Mouse (Mus musculus) liver, postnatal 0 days (tissue): Measurements from ENCODE around the gene Camsap2. TPM values are rescaled to one million over a fixed set of nuclear protein-coding genes. Genes with fewer than 3 reads are reported as not detected.

Experiments used
- ATAC-seq: fragments of 200-750 bp; cut with Nextera tagmentation; 2 replicates; pipeline ENCODE4 v1.8.0; 2017; ENCODE audit warnings: mild to moderate bottlenecking, moderate library complexity
- DNase-seq: peaks from one replicate; pipeline ENCODE4 v3.0.0-alpha.2; 2016
- H3K27ac ChIP-seq: fragments of 300-500 bp; sonication (generic); 2 replicates; pipeline ENCODE4 v1.5.1; 2014; ENCODE audit warnings: antibody characterized with exemption, moderate library complexity, mild to moderate bottlenecking, low read depth
- H3K27me3 ChIP-seq: fragments of 300-500 bp; sonication (generic); 2 replicates; pipeline ENCODE4 v1.6.1; 2014; ENCODE audit warnings: low read length, control low read depth, mixed read lengths; ENCODE audit not compliant: insufficient read depth
- H3K36me3 ChIP-seq: fragments of 300-500 bp; sonication (generic); replicated peaks from 2 replicates; pipeline ENCODE4 v1.6.1; 2014; ENCODE audit warnings: mild to moderate bottlenecking, control low read depth, low read length, moderate library complexity, mixed read lengths; ENCODE audit not compliant: insufficient read depth
- H3K4me1 ChIP-seq: fragments of 300-500 bp; sonication (generic); 2 replicates; pipeline ENCODE4 v1.6.1; 2014; ENCODE audit warnings: antibody characterized with exemption, mild to moderate bottlenecking, control low read depth; ENCODE audit not compliant: insufficient read depth
- H3K4me2 ChIP-seq: fragments of 300-500 bp; sonication (generic); 2 replicates; pipeline ENCODE4 v1.6.1; 2014; ENCODE audit warnings: low read depth, mild to moderate bottlenecking, low read length, moderate library complexity, mixed read lengths
- H3K4me3 ChIP-seq: fragments of 300-500 bp; sonication (generic); 2 replicates; pipeline ENCODE4 v1.5.1; 2014; ENCODE audit warnings: low read depth, low read length
- H3K9ac ChIP-seq: fragments of 300-500 bp; sonication (generic); replicated peaks from 2 replicates; pipeline ENCODE4 v1.6.1; 2014; ENCODE audit warnings: mild to moderate bottlenecking, moderate library complexity
- H3K9me3 ChIP-seq: fragments of 300-500 bp; sonication (generic); 2 replicates; pipeline ENCODE4 v1.6.1; 2016; ENCODE audit warnings: mild to moderate bottlenecking, control low read depth, low read length, mixed read lengths
- CTCF ChIP-seq: sonication (generic); IDR thresholded peaks from 2 replicates; pipeline ENCODE4 v1.5.1; 2016; ENCODE audit warnings: antibody characterized with exemption, low read depth
- EP300 ChIP-seq: IDR thresholded peaks from 2 replicates; pipeline ENCODE4 v1.6.1; 2016; ENCODE audit warnings: antibody characterized with exemption, low read depth, mild to moderate bottlenecking
- WGBS: fragments of 180-500 bp; shearing (Covaris S2); extraction: QIAGEN DNeasy Blood & Tissue Kit; methylation state at CpG from one replicate; pipeline ENCODE4 v1.1.7; 2014; ENCODE audit not compliant: insufficient replicate concordance; 5-methylcytosine and 5-hydroxymethylcytosine counted together
- polyA plus RNA-seq: library from polyadenylated mRNA; unstranded; fragments of >200 nt; fragmentation: Nextera tagmentation; extraction: Ambion mirVana; gene quantifications from 2 replicates; pipeline ENCODE4 v1.2.1, GENCODE M21; 2015

The Camsap2 gene
- polyA plus RNA-seq, 1 experiment from 2014 or later: 3.4 TPM

- DNase-seq (no peak), ATAC-seq (peak; percentile 68)
- Histone ChIP-seq H3K4me2 (peak overlapping the region; percentile 99), H3K4me3 (peak overlapping the region; percentile 89; the same call in 1 of the 2 replicates), H3K9me3 (no peaks in the 10 kb centered on the region), H3K27me3 (no peaks in the 10 kb centered on the region), H3K9ac (no peak overlapping the region), H3K27ac (peak overlapping the region; percentile 96), H3K4me1 (peaks cover 23% of the 10 kb centered on the region), H3K36me3 (no peaks in the 10 kb centered on the region)
- WGBS: 51% methylated on average over 4 of the region's 4 CpGs
- TF ChIP-seq CTCF (no peak), EP300 (peak; percentile 99)
Observed at GRCm38 (mm10) chr1:136347140-136347539, 1.2 kb upstream of the Camsap2 start.

GRCm38 (mm10) chr1:136346373-136347035, 600 bp upstream of the Camsap2 start:
- DNase-seq: no peak
- peaks cover 23% of the 10 kb centered on the region for H3K4me1 ChIP-seq
- TF ChIP-seq EP300: peak; percentile 5; the same call in 1 of the 2 replicates
- no peak for TF ChIP-seq CTCF

GRCm38 (mm10) chr1:136344768-136345453, 993 bp downstream of the Camsap2 start:
- TF ChIP-seq CTCF: no peak
- TF ChIP-seq EP300: no peak
- Histone ChIP-seq H3K9me3 (no peaks in the 10 kb centered on the region), H3K4me2 (peak overlapping the region; percentile 99), H3K4me1 (peaks cover 20% of the 10 kb centered on the region), H3K9ac (peak overlapping the region; percentile 91), H3K4me3 (peak overlapping the region; percentile 89), H3K27me3 (no peaks in the 10 kb centered on the region), H3K27ac (peak overlapping the region; percentile 96), H3K36me3 (peaks cover 5% of the 10 kb centered on the region; the same call in 1 of the 2 replicates)
- WGBS: 2% methylated on average over 22 of the region's 22 CpGs
- ATAC-seq (no peak), DNase-seq (no peak)

More at GRCm38 (mm10) chr1:136346373-136347035, 600 bp upstream of the Camsap2 start:
- Histone ChIP-seq H3K27ac (peak overlapping the region; percentile 96), H3K36me3 (no peaks in the 10 kb centered on the region), H3K27me3 (no peaks in the 10 kb centered on the region), H3K9ac (peak overlapping the region; percentile 91), H3K9me3 (no peaks in the 10 kb centered on the region), H3K4me2 (peak overlapping the region; percentile 99), H3K4me3 (peak overlapping the region; percentile 89)
- peak; percentile 24 for ATAC-seq
- 2% methylated on average over 12 of the region's 12 CpGs for WGBS

- Histone ChIP-seq H3K4me2 (peak overlapping the region; percentile 99), H3K27me3 (no peaks in the 10 kb centered on the region), H3K36me3 (peaks cover 10% of the 10 kb centered on the region; the same call in 1 of the 2 replicates), H3K27ac (no peak overlapping the region), H3K9me3 (no peaks in the 10 kb centered on the region), H3K4me3 (peak overlapping the region; percentile 89), H3K9ac (peak overlapping the region; percentile 91), H3K4me1 (peaks cover 20% of the 10 kb centered on the region)
- ATAC-seq (no peak), DNase-seq (no peak)
- TF ChIP-seq CTCF: no peak
- 8% methylated on average over 1 of the region's 1 CpGs for WGBS
Observed at GRCm38 (mm10) chr1:136344281-136344680, 1.6 kb downstream of the Camsap2 start.

GRCm38 (mm10) chr1:136343727-136344126, 2.2 kb downstream of the Camsap2 start:
- no peak for ATAC-seq
- Histone ChIP-seq H3K27me3 (no peaks in the 10 kb centered on the region), H3K4me3 (peak overlapping the region; percentile 89), H3K4me1 (peaks cover 20% of the 10 kb centered on the region), H3K9ac (peak overlapping the region; percentile 65), H3K36me3 (peaks cover 11% of the 10 kb centered on the region; the same call in 1 of the 2 replicates), H3K27ac (peak overlapping the region; percentile 18; the same call in 1 of the 2 replicates), H3K9me3 (no peaks in the 10 kb centered on the region), H3K4me2 (peak overlapping the region; percentile 99)
- TF ChIP-seq CTCF (no peak), EP300 (no peak)
- WGBS: 55% methylated on average over 7 of the region's 7 CpGs
- DNase-seq: no peak

- H3K27ac ChIP-seq: no peak overlapping the region
- 93% methylated on average over 3 of the region's 3 CpGs for WGBS
- TF ChIP-seq EP300 (no peak), CTCF (peak; percentile 41)
Observed at GRCm38 (mm10) chr1:136340541-136340940, 5.4 kb downstream of the Camsap2 start.

More at GRCm38 (mm10) chr1:136340541-136340940, 5.4 kb downstream of the Camsap2 start:
- Histone ChIP-seq H3K9me3 (no peaks in the 10 kb centered on the region), H3K4me1 (peaks cover 6% of the 10 kb centered on the region), H3K4me2 (no peak overlapping the region), H3K36me3 (peaks cover 11% of the 10 kb centered on the region; the same call in 1 of the 2 replicates), H3K4me3 (no peak overlapping the region), H3K9ac (no peak overlapping the region), H3K27me3 (no peaks in the 10 kb centered on the region)
- DNase-seq (no peak), ATAC-seq (no peak)
